In the genomic region with DNA sequence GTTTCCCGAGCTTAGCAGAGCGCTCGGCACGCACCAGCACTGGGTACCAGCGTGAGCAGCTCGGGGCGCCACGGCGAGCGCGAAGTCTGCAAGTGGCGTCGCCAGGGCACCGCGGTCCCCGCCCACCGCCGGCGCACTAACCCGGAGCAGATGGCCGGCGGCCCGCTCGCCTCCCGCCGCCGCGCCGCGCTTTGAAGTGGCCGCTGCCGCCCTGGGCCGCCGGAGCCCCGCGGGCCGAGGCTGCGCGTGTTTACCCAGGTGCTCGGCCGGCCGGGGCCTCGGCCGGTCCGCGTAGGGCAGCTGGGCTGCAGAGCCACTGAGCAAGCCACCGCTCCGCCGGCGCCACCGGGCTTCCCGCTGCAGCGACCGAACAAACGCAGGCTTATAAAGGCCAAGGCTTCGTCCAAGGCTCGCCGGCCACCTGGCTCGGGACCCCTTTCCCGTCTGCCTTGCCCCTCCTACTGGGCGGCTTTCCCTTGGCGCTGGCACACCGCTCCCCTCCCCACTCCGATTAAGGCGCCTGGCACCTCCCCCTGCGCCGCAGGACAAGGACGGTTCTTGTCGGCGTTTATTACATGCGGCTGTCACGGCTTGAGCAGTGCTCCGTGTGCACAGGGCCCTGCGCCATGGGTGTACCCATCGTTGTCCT, we compare ENCODE assay signal across 8 mouse cellular contexts.
DNase-seq lines count a peak whose midpoint lies in the region; ATAC-seq and TF ChIP-seq lines count a peak whose summit lies in the region.

No protein-coding gene starts in this region.

- WGBS in kidney, adult 2 months, result under 1% methylated on average over 75 of the region's 75 CpGs
- 1% methylated on average over 55 of the region's 75 CpGs for WGBS in limb, embryonic 13.5 days
- under 1% methylated on average over 67 of the region's 75 CpGs for WGBS in midbrain, embryonic 12.5 days
- WGBS in small intestine, adult 2 months, result under 1% methylated on average over 75 of the region's 75 CpGs

- DNase-seq in heart, adult 18-20 months, result peak; percentile 16 to 37
- DNase-seq in heart, adult 11 months, result no peak
- DNase-seq in cerebellum, postnatal 36 days, result peak; percentile 68 to 77
- DNase-seq in frontal cortex, postnatal 36 days (ENCODE audit: low spot score in 2 of 2), result peak; percentile 24 to 49
- DNase-seq in kidney, adult 2 months, result peak; percentile 47

- no peak for TF ChIP-seq POLR2A in kidney, adult 2 months (IDR thresholded peaks at IDR 0.05; ENCODE audit: low read depth, low read length)
- no peak for TF ChIP-seq POLR2A in small intestine, adult 2 months (IDR thresholded peaks at IDR 0.05; ENCODE audit: low read depth, low read length)

- H3K4me3 ChIP-seq in kidney, adult 2 months (ENCODE audit: insufficient read depth, low read depth, low read length), result peak overlapping the region; percentile 44
- peak overlapping the region; percentile 59 for H3K4me3 ChIP-seq in limb, embryonic 13.5 days
- H3K4me3 ChIP-seq in midbrain, embryonic 12.5 days, result peak overlapping the region; percentile 57
- peak overlapping the region; percentile 61 for H3K4me3 ChIP-seq in small intestine, adult 2 months (ENCODE audit: low read depth, low read length)

- H3K27ac ChIP-seq in kidney, adult 2 months (ENCODE audit: insufficient read depth, low read depth, low read length), result no peak overlapping the region
- H3K27ac ChIP-seq in limb, embryonic 13.5 days, result 0 out of 2 replicates have a peak overlapping the region, but pooled peaks have one; percentile 33
- H3K27ac ChIP-seq in midbrain, embryonic 12.5 days (replicated peaks), result peak overlapping the region; percentile 89
- no peak overlapping the region for H3K27ac ChIP-seq in small intestine, adult 2 months (ENCODE audit: insufficient read depth, low read depth, low read length)

- peaks cover 4% of the 10 kb centered on the region; the same call in 1 of the 2 replicates for H3K27me3 ChIP-seq in kidney, adult 2 months (replicated peaks; ENCODE audit: control insufficient read depth, insufficient read depth, low read length)
- peaks cover 61% of the 10 kb centered on the region for H3K27me3 ChIP-seq in limb, embryonic 13.5 days
- H3K27me3 ChIP-seq in midbrain, embryonic 12.5 days, result peaks cover 58% of the 10 kb centered on the region
- H3K27me3 ChIP-seq in small intestine, adult 2 months (ENCODE audit: control insufficient read depth, insufficient read depth, low read length), result peaks cover 25% of the 10 kb centered on the region

- peak overlapping the region; percentile 96 for H3K4me2 ChIP-seq in limb, embryonic 13.5 days (replicated peaks)
- H3K4me2 ChIP-seq in midbrain, embryonic 12.5 days (replicated peaks), result peak overlapping the region; percentile 91

- H3K4me1 ChIP-seq in kidney, adult 2 months (ENCODE audit: control insufficient read depth, insufficient read depth, low read length), result no peaks in the 10 kb centered on the region
- H3K4me1 ChIP-seq in limb, embryonic 13.5 days, result peaks cover 38% of the 10 kb centered on the region
- H3K4me1 ChIP-seq in midbrain, embryonic 12.5 days, result peaks cover 49% of the 10 kb centered on the region
- H3K4me1 ChIP-seq in small intestine, adult 2 months (ENCODE audit: control insufficient read depth, insufficient read depth, insufficient read length, low read length), result peaks cover 5% of the 10 kb centered on the region

- peak overlapping the region; percentile 72 for H3K9ac ChIP-seq in limb, embryonic 13.5 days
- H3K9ac ChIP-seq in midbrain, embryonic 12.5 days (replicated peaks), result peak overlapping the region; percentile 65

- no peaks in the 10 kb centered on the region for H3K36me3 ChIP-seq in kidney, adult 2 months (ENCODE audit: control insufficient read depth, insufficient read depth, low read length)
- no peaks in the 10 kb centered on the region for H3K36me3 ChIP-seq in limb, embryonic 13.5 days
- H3K36me3 ChIP-seq in midbrain, embryonic 12.5 days, result no peaks in the 10 kb centered on the region
- no peaks in the 10 kb centered on the region for H3K36me3 ChIP-seq in small intestine, adult 2 months (ENCODE audit: control insufficient read depth, insufficient read depth, low read length)

- peak; percentile 78 for ATAC-seq in limb, embryonic 13.5 days (ENCODE audit: low FRiP score, low read depth)
- ATAC-seq in midbrain, embryonic 12.5 days (ENCODE audit: low FRiP score, low read depth), result peak; percentile 82

- TF ChIP-seq CTCF in kidney, adult 2 months (conservative IDR thresholded peaks at IDR 0.05; ENCODE audit: insufficient read depth, insufficient read length, low read depth, low read length), result no peak
- no peak for TF ChIP-seq CTCF in small intestine, adult 2 months (IDR thresholded peaks at IDR 0.05; ENCODE audit: extremely low read depth, insufficient read length, insufficient replicate concordance, low read depth, low read length)

- peaks cover 11% of the 10 kb centered on the region; the same call in 1 of the 2 replicates for H3K9me3 ChIP-seq in limb, embryonic 13.5 days
- H3K9me3 ChIP-seq in midbrain, embryonic 12.5 days, result peaks cover 6% of the 10 kb centered on the region; the same call in 1 of the 2 replicates

Comparison
In these comparisons a context has a peak if more than half of its experiments do, and no peak if none do; other contexts are left out.
1. H3K27ac ChIP-seq: peak in limb, embryonic 13.5 days (single experiment) and midbrain, embryonic 12.5 days (single experiment); none in kidney, adult 2 months (single experiment) and small intestine, adult 2 months (single experiment).
2. Peak in every context shown above with its lines, with median percentiles within 50 percentile points of each other: H3K4me3 ChIP-seq.